Mouse (Mus musculus) spleen, adult 2 months (tissue): ENCODE measurements around the gene Oard1.

Source experiments
- CTCF ChIP-seq: fragments of 200-500 bp; IDR thresholded peaks from 2 replicates; pipeline ENCODE4 v1.5.1; 2011; ENCODE audit warnings: mild to moderate bottlenecking, inconsistent platforms; ENCODE audit not compliant: insufficient read depth, insufficient read length, insufficient replicate concordance; ENCODE audit errors: extremely low read depth
- POLR2A ChIP-seq: fragments of 200-500 bp; IDR thresholded peaks from 2 replicates; pipeline ENCODE4 v1.6.1; 2011; ENCODE audit warnings: low read depth, low read length, inconsistent platforms

DNA sequence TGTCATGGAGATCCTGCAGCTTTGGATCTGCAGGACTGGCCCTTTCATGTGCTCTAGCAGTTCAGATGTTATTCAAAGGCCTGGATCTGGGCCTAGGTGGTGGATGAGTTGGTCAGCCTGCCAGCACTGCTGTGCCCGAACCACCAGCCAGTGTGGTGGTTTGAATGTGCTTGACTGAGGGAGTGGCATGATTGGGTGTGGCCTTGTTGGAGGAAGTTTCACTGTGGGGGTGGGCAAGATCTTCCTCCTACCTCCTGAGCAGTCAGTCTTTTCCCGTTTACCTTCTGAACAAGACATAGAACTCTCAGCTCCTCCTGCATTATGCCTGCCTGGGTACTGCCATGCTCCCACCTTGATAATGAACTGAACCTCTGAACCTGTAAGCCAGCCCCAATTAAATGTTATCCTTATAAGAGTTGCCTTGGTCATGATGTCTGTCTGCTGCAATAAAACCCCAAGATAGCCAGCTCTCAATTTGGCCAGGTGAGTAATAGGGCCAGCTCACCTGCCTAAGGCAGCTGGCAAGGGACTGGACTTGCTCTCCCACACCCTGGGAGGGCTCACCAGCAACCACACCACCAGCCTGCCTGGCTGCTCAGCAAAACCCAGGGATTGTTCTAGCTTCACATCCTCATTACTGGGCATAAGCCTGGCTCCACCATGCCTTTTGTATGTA lies 23.9 kb upstream of the Oard1 start:
- no peak for TF ChIP-seq POLR2A
- TF ChIP-seq CTCF: no peak
